Mouse (Mus musculus) cortical plate, adult 2 months (tissue): Measurements from ENCODE around the gene Zc3h7a. TPM values are rescaled to one million over a fixed set of nuclear protein-coding genes. Genes with fewer than 3 reads are reported as not detected.

Experiments used
- H3K27ac ChIP-seq: fragments of 200-500 bp; 2 replicates; pipeline ENCODE4 v1.5.1; 2012; ENCODE audit warnings: low read length, control low read depth, inconsistent platforms; ENCODE audit not compliant: insufficient read depth
- H3K4me1 ChIP-seq: fragments of 200-500 bp; 2 replicates; pipeline ENCODE4 v1.6.1; 2011; ENCODE audit warnings: low read length; ENCODE audit not compliant: control insufficient read depth, insufficient read depth
- H3K4me3 ChIP-seq: fragments of 200-500 bp; 2 replicates; pipeline ENCODE4 v1.5.1; 2011; ENCODE audit warnings: mild to moderate bottlenecking, low read length, control low read depth; ENCODE audit not compliant: insufficient read depth
- CTCF ChIP-seq: fragments of 200-500 bp; IDR thresholded peaks from 2 replicates; pipeline ENCODE4 v1.5.1; 2011; ENCODE audit warnings: mild to moderate bottlenecking, control low read depth, low read length; ENCODE audit not compliant: insufficient read depth; ENCODE audit errors: extremely low read depth
- POLR2A ChIP-seq: fragments of 200-500 bp; IDR thresholded peaks from 2 replicates; pipeline ENCODE4 v1.6.1; 2011; ENCODE audit warnings: mild to moderate bottlenecking, low read length, control low read depth; ENCODE audit not compliant: insufficient read depth; ENCODE audit errors: extremely low read depth
- polyA plus RNA-seq: library from polyadenylated mRNA; depleted of rRNA; stranded (reverse); fragments of >200 nt; gene quantifications from 2 replicates; pipeline ENCODE4 v1.2.3, GENCODE M21; 2012; rRNA removed

The Zc3h7a gene
- polyA plus RNA-seq, 1 experiment = 77.7 TPM

GRCm38 (mm10) chr16:11097301-11097700, 78.9 kb downstream of the Zc3h7a start:
- no peak overlapping the region for H3K4me3 ChIP-seq
- no peak for TF ChIP-seq CTCF
- no peak for TF ChIP-seq POLR2A
- peaks cover 9% of the 10 kb centered on the region for H3K4me1 ChIP-seq
- H3K27ac ChIP-seq = no peak overlapping the region

- H3K27ac ChIP-seq = 0 out of 2 replicates have a peak overlapping the region, but pooled peaks have one; percentile 19
- H3K4me1 ChIP-seq = peaks cover 18% of the 10 kb centered on the region
- no peak overlapping the region for H3K4me3 ChIP-seq
- TF ChIP-seq CTCF (no peak), POLR2A (no peak)
Measured at GRCm38 (mm10) chr16:11093717-11094386, 82.3 kb downstream of the Zc3h7a start.

DNA sequence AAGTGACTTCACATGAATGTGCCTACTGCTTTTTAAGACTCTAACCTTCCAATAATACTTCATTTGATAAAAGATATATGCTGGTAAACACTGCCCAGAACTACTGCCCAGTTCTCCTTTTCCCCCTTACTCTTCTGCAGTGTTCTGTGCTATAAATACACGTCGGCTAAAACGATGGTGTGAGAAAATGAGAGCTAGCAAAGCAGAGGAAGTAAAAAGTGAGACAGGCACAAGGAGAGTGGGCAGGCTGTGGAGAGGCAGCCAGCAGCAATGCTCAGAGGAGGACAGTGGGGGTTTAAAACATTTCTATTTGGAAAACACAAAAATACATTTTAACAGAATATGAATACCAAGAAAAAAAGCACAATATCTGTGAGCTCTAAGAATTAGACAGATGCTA, 83.7 kb downstream of the Zc3h7a start:
- H3K27ac ChIP-seq = no peak overlapping the region
- H3K4me1 ChIP-seq = peaks cover 18% of the 10 kb centered on the region
- TF ChIP-seq CTCF (no peak), POLR2A (peak; percentile 37; the same call in 1 of the 2 replicates)
- H3K4me3 ChIP-seq = no peak overlapping the region

- H3K4me1 ChIP-seq = peaks cover 17% of the 10 kb centered on the region
- TF ChIP-seq POLR2A = no peak
- TF ChIP-seq CTCF = no peak
- H3K27ac ChIP-seq = peak overlapping the region; percentile 65; the same call in 1 of the 2 replicates
- no peak overlapping the region for H3K4me3 ChIP-seq
Measured at GRCm38 (mm10) chr16:11092061-11092460, 84.1 kb downstream of the Zc3h7a start.

GRCm38 (mm10) chr16:11090836-11091570, 85.2 kb downstream of the Zc3h7a start:
- Histone ChIP-seq H3K27ac (peak overlapping the region; percentile 63; the same call in 1 of the 2 replicates), H3K4me3 (no peak overlapping the region), H3K4me1 (peaks cover 19% of the 10 kb centered on the region)
- TF ChIP-seq CTCF (no peak), POLR2A (no peak)

- Histone ChIP-seq H3K4me1 (peaks cover 13% of the 10 kb centered on the region), H3K27ac (no peak overlapping the region), H3K4me3 (no peak overlapping the region)
- TF ChIP-seq CTCF (no peak), POLR2A (no peak)
Measured at GRCm38 (mm10) chr16:11086856-11087588, 89.2 kb downstream of the Zc3h7a start.

Other genes starting within 250 kb of the Zc3h7a start
- gene Snn, start 115.4 kb downstream of the Zc3h7a start, polyA plus RNA-seq = 174 and 183 TPM in 2 replicates
- gene Litaf, start 110.2 kb downstream of the Zc3h7a start, polyA plus RNA-seq = 37.0 and 45.0 TPM in 2 replicates
- gene Txndc11, start 41.7 kb downstream of the Zc3h7a start, polyA plus RNA-seq = 24.2 and 25.2 TPM in 2 replicates
- gene Rsl1d1, start 26.9 kb upstream of the Zc3h7a start, polyA plus RNA-seq = 38.6 and 38.9 TPM in 2 replicates
- 40.8 and 43.4 TPM in 2 replicates for gene Gspt1, start 77.9 kb upstream of the Zc3h7a start, polyA plus RNA-seq
- 1.1 and 1.2 TPM in 2 replicates for gene Tnfrsf17, start 137.4 kb upstream of the Zc3h7a start, polyA plus RNA-seq
- 6.4 and 7.2 TPM in 2 replicates for gene Snx29, start 146.5 kb upstream of the Zc3h7a start, polyA plus RNA-seq